Mouse (Mus musculus): ENCODE results near the gene Snrpc. TPM values are rescaled to one million over a fixed set of nuclear protein-coding genes. Genes with fewer than 3 reads are reported as not detected.

Gene Snrpc
- polyA plus RNA-seq, 1 experiment from 2014 or later, result 325 TPM

DNA sequence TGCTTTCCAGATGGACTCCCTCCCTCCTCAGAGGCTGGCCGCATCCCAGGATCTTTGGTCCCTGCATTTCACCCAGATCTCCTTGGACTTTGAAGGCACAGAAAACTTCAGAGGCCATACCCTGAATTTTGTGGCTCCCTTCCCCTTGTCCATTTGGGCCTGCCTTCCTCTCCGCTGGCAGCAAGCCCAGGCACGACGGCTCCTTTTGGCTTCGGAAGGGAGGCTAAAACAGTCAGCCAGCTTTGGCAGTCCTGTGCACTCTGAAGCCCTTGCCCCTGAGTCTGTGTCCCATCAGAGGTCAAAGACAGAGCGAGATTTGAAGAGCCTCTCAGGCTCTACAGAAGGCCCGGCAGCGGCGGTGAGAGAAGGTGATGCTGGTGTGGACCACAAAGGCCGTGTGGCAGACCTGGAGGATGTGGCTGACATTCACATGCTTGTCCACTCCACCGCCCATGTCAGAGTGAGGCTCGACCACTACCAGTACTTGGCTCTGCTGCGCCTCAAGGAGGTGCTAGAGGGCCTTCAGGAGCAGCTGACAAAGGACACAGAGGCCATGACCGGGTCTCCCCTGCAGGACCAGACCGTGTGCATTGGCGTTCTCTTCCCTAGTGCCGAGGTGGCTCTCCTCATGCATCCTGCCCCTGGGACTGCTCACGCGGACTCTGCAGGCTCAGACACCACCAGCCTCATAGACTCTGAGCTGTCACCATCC lies 48.7 kb downstream of the Snrpc start:
- Histone ChIP-seq H3K4me3 (ENCODE audit: low read depth, low read length) (no peak overlapping the region), H3K27ac (ENCODE audit: low read length) (no peak overlapping the region), H3K4me1 (ENCODE audit: control insufficient read depth, insufficient read depth, low read length) (no peaks in the 10 kb centered on the region), H3K36me3 (ENCODE audit: control insufficient read depth, insufficient read depth, low read length) (peaks cover 36% of the 10 kb centered on the region), H3K9me3 (ENCODE audit: control insufficient read depth, low read depth, low read length) (no peaks in the 10 kb centered on the region), H3K9ac (replicated peaks; ENCODE audit: low read depth, low read length) (no peak overlapping the region), H3K27me3 (ENCODE audit: control insufficient read depth, insufficient read depth, low read length) (no peaks in the 10 kb centered on the region), H3K4me2 (replicated peaks; ENCODE audit: low read depth, low read length) (no peak overlapping the region)
- no peak for ATAC-seq (ENCODE audit: insufficient number of reproducible peaks, insufficient read depth, low FRiP score, low read depth)
- WGBS, result 85% methylated on average over 19 of the region's 19 CpGs

Other genes with a start within 250 kb of the Snrpc start
- 42.8 and 44.2 TPM in 2 replicates for gene Nudt3, start 214.7 kb upstream of the Snrpc start, polyA plus RNA-seq (2014; fragmentation: Nextera tagmentation; extraction: Ambion mirVana)
- not detected in 2 replicates for gene RPS10-NUDT3, start 202.9 kb upstream of the Snrpc start, polyA plus RNA-seq (2014; fragmentation: Nextera tagmentation; extraction: Ambion mirVana)
- gene Rps10, start 201.5 kb upstream of the Snrpc start, polyA plus RNA-seq (2014; fragmentation: Nextera tagmentation; extraction: Ambion mirVana), result 1,169 and 1,246 TPM in 2 replicates
- 1.8 and 2.3 TPM in 2 replicates for gene Pacsin1, start 182.6 kb upstream of the Snrpc start, polyA plus RNA-seq (2014; fragmentation: Nextera tagmentation; extraction: Ambion mirVana)
- 13.8 and 18.1 TPM in 2 replicates for gene Spdef, start 109.2 kb upstream of the Snrpc start, polyA plus RNA-seq (2014; fragmentation: Nextera tagmentation; extraction: Ambion mirVana)
- 21.6 and 22.3 TPM in 2 replicates for gene D17Wsu92e, start 17.5 kb upstream of the Snrpc start, polyA plus RNA-seq (2014; fragmentation: Nextera tagmentation; extraction: Ambion mirVana)
- 6.4 and 7.5 TPM in 2 replicates for gene Uhrf1bp1, start 18.3 kb downstream of the Snrpc start, polyA plus RNA-seq (2014; fragmentation: Nextera tagmentation; extraction: Ambion mirVana)
- gene Anks1, start 71.2 kb downstream of the Snrpc start, polyA plus RNA-seq (2014; fragmentation: Nextera tagmentation; extraction: Ambion mirVana), result 19.5 and 19.8 TPM in 2 replicates
- 63.3 and 67.9 TPM in 2 replicates for gene Taf11, start 71.7 kb downstream of the Snrpc start, polyA plus RNA-seq (2014; fragmentation: Nextera tagmentation; extraction: Ambion mirVana)
- gene Tcp11, start 242.5 kb downstream of the Snrpc start, polyA plus RNA-seq (2014; fragmentation: Nextera tagmentation; extraction: Ambion mirVana), result 2.3 and 2.9 TPM in 2 replicates

Measured in stomach, embryonic 14.5 days (tissue).